Mouse (Mus musculus): Measurements from ENCODE around the gene Anapc7. TPM values are rescaled to one million over a fixed set of nuclear protein-coding genes. Genes with fewer than 3 reads are reported as not detected.

Gene Anapc7
- polyA plus RNA-seq, 1 experiment from 2014 or later, result 18.9 TPM

DNA sequence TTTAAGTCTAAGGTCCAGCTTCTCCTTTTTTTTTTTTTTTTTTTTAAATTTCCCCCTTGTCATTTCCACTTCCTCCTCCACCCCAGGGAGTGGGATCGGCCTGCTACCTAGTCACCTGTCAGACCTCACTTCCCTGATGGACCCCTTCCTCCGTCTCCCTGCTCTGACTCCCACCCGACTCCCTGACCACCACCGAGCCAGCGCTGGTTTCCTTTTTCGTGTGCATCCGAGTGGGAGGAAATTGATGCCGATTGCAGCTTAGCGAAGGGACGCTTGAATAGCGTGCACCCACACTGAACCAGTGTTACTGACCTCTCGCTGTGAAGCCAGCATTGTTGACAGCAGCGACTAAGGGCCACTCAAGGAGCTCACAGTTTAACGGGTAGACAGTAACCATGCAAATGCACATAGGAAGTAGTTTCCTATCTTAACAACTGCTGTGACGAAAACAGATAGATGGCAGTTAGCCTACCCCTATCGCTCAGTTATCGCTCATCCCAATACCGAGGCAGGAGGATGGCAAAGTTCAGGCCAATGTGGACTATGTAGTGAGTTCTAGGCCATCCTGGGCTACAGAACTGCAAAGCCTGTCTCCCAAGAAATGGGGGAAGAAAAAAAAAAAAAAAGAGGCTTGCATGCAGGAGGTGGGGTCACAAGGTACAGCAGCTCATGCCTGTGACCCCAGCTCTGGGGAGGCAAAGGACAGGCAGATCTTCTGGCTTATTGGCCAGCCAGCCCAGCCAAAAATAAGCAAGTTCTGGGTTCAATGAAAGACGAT, 29.1 kb upstream of the Anapc7 start:
- peak overlapping the region; percentile 74 for H3K27ac ChIP-seq
- 6% methylated on average over 19 of the region's 19 CpGs for WGBS (ENCODE audit: insufficient replicate concordance)
- no peak for DNase-seq

DNA sequence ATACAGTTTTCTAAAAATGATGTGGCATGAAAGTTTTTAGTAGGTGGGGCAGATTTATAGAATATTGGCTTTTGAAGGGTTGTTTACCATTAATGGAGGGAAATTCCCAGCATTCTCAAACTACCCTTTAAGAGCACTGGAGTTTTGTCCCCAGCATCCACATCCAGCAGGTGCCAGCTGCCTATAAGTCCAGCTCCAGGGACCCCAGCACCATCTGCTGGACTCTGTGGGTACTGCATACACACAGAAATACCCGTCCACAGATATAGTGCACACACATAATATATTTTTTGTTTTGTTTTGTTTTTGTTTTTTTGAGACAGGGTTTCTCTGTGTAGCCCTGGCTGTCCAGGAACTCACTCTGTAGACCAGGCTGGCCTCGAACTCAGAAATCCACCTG, 27.6 kb upstream of the Anapc7 start:
- Histone ChIP-seq H3K4me3 (replicated peaks) (no peak overlapping the region), H3K4me1 (replicated peaks) (peaks cover 31% of the 10 kb centered on the region), H3K4me2 (no peak overlapping the region), H3K36me3 (peaks cover 34% of the 10 kb centered on the region), H3K27ac (no peak overlapping the region), H3K27me3 (no peaks in the 10 kb centered on the region), H3K9me3 (replicated peaks) (no peaks in the 10 kb centered on the region), H3K9ac (no peak overlapping the region)
- ATAC-seq (ENCODE audit: low read depth) (no peak), DNase-seq (peak; percentile 73)
- 26% methylated on average over 2 of the region's 2 CpGs for WGBS (ENCODE audit: insufficient replicate concordance)

More for the DNA sequence above, 29.1 kb upstream of the Anapc7 start:
- H3K4me3 ChIP-seq (replicated peaks), result peak overlapping the region; percentile 91
- H3K27me3 ChIP-seq, result no peaks in the 10 kb centered on the region
- peaks cover 21% of the 10 kb centered on the region for H3K4me1 ChIP-seq (replicated peaks)
- peak overlapping the region; percentile 73 for H3K4me2 ChIP-seq
- H3K9ac ChIP-seq, result peak overlapping the region; percentile 93
- peaks cover 20% of the 10 kb centered on the region for H3K36me3 ChIP-seq
- no peaks in the 10 kb centered on the region for H3K9me3 ChIP-seq (replicated peaks)
- peak; percentile 47 for ATAC-seq (ENCODE audit: low read depth)

DNA sequence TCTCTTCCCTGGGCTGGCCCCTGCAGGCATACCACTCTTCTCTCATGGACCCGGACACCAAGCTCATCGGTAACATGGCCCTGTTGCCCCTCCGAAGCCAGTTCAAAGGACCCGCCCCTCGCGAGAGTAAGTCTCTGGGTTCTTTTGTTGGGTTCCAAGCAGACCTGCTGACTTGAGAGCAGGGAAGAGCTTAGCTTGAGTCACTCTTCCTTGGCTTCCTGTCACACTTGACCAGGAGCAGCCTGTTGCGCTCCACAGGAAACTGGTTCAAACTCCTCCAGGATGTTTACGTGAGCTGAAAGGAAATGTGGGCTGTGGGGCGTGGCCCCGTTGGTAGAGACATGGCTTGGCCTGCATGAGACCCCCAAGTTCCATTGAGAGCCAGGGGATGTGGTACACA, 24.7 kb upstream of the Anapc7 start:
- H3K27me3 ChIP-seq, result no peaks in the 10 kb centered on the region
- H3K4me2 ChIP-seq, result no peak overlapping the region
- peaks cover 25% of the 10 kb centered on the region for H3K4me1 ChIP-seq (replicated peaks)
- H3K9me3 ChIP-seq (replicated peaks), result no peaks in the 10 kb centered on the region
- ATAC-seq (ENCODE audit: low read depth), result no peak
- no peak overlapping the region for H3K9ac ChIP-seq
- WGBS (ENCODE audit: insufficient replicate concordance), result 62% methylated on average over 10 of the region's 10 CpGs
- DNase-seq, result no peak
- H3K27ac ChIP-seq, result no peak overlapping the region; the same call in 1 of the 2 replicates
- no peak overlapping the region for H3K4me3 ChIP-seq (replicated peaks)
- peaks cover 59% of the 10 kb centered on the region for H3K36me3 ChIP-seq

DNA sequence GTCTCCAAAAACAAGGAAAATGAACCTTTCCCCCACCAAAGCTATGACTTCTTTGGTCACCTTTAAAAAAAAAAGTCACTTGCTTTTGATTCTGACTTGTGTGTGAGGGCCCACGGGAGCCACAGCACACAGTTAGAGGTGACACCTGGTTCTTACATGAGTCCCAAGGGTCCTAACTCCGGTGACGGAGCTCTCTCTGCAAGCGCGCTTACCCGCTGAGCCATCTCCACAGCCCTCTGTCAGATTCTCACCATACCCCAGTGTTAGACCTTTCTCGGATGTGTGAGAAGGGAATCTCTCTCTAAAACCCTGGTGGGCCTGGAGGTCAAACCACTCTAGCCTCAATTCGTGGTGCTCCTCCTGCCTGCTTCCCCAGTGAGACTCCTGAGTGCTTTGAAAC, 24.0 kb upstream of the Anapc7 start:
- no peak overlapping the region for H3K4me2 ChIP-seq
- no peaks in the 10 kb centered on the region for H3K27me3 ChIP-seq
- no peak overlapping the region for H3K4me3 ChIP-seq (replicated peaks)
- WGBS (ENCODE audit: insufficient replicate concordance), result 84% methylated on average over 8 of the region's 8 CpGs
- ATAC-seq (ENCODE audit: low read depth) (no peak), DNase-seq (no peak)
- H3K36me3 ChIP-seq, result peaks cover 66% of the 10 kb centered on the region
- peaks cover 24% of the 10 kb centered on the region for H3K4me1 ChIP-seq (replicated peaks)
- no peaks in the 10 kb centered on the region for H3K9me3 ChIP-seq (replicated peaks)
- no peak overlapping the region for H3K9ac ChIP-seq
- no peak overlapping the region for H3K27ac ChIP-seq

DNA sequence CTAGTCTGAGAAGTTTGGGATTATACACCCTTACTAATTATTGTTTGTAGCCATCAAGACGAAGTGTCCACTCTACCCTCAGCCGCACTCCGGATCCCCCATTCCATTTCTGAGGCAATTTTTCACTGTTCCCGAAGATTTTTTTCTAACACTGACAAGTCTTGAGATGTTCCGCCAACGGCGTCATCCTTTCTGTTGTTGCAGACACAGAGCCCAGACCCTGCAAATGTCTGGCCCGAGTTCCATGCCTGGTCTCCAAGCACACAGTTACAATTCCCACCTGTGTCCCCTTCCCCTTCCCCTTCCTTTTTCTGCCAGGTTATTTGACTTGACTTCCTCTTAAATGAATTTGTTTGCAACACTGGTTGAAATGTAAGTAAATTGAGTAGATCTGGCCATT, 21.6 kb upstream of the Anapc7 start:
- Histone ChIP-seq H3K36me3 (peaks cover 84% of the 10 kb centered on the region), H3K27ac (no peak overlapping the region)
- no peak for DNase-seq

DNA sequence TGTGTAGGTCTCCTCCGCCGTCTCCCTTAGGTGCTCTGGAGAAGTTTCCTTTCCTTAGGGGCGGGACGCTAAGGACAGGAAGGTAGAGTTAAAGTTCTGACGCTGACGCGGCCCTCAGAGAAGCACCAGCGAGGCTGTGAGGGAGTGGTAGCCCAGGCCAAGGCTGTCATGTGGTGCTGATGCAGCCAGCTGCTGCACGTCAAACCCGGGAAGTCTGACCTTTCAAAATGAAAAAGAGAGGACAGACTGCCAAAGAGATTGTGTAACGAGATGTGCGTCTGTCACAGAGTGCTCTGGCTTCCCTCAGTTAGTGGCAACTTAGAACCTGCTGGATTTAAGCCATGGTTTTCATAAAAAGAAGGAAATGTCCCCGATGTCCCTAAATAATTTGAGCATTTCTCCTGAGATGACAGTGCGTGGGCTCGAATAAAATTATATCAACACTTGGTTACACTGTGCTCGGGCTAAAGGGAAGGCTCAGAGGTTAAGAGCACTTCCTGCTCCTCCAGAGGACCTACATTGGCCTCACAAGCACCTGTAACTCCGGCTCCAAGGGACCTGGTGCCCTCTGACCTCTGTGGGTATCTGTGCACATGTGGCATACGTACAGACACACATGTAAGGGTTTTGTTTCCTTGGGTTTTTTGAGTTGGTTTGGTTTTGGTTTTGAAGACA, 20.7 kb upstream of the Anapc7 start:
- no peak overlapping the region for H3K27ac ChIP-seq
- no peak overlapping the region for H3K4me3 ChIP-seq (replicated peaks)
- H3K36me3 ChIP-seq, result peaks cover 90% of the 10 kb centered on the region
- no peak overlapping the region for H3K4me2 ChIP-seq
- no peaks in the 10 kb centered on the region for H3K27me3 ChIP-seq
- H3K4me1 ChIP-seq (replicated peaks), result peaks cover 10% of the 10 kb centered on the region; the same call in 1 of the 2 replicates
- no peak overlapping the region for H3K9ac ChIP-seq
- 77% methylated on average over 18 of the region's 18 CpGs for WGBS (ENCODE audit: insufficient replicate concordance)
- H3K9me3 ChIP-seq (replicated peaks), result no peaks in the 10 kb centered on the region
- ATAC-seq (ENCODE audit: low read depth) (no peak), DNase-seq (no peak)

More for the DNA sequence above, 21.6 kb upstream of the Anapc7 start:
- Histone ChIP-seq H3K4me3 (replicated peaks) (no peak overlapping the region), H3K4me1 (replicated peaks) (peaks cover 10% of the 10 kb centered on the region; the same call in 1 of the 2 replicates), H3K27me3 (no peaks in the 10 kb centered on the region), H3K9me3 (replicated peaks) (no peaks in the 10 kb centered on the region), H3K9ac (no peak overlapping the region), H3K4me2 (no peak overlapping the region)
- 86% methylated on average over 8 of the region's 8 CpGs for WGBS (ENCODE audit: insufficient replicate concordance)
- no peak for ATAC-seq (ENCODE audit: low read depth)

DNA sequence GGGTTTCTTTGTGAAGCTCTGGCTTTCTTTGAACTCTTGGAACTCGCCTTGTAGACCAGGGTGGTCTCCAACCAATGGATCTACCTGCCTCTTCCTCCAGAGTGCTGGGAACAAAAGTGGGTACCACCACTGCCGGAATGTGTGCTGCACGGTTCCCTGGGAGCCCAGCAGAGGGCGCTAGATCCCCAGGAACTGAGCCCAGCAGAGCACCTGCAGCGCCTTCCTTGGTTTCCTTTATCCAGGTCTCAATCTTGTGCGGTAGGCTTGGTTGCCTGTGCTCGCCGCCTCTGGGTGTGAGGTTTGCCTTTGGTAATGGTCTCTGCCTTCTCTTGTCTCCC, 20.2 kb upstream of the Anapc7 start:
- no peaks in the 10 kb centered on the region for H3K9me3 ChIP-seq (replicated peaks)
- H3K4me1 ChIP-seq (replicated peaks), result peaks cover 10% of the 10 kb centered on the region; the same call in 1 of the 2 replicates
- ATAC-seq (ENCODE audit: low read depth), result 0 out of 2 replicates have a peak, but pooled peaks have one; percentile 38
- no peak overlapping the region for H3K4me3 ChIP-seq (replicated peaks)
- no peaks in the 10 kb centered on the region for H3K27me3 ChIP-seq
- peaks cover 95% of the 10 kb centered on the region for H3K36me3 ChIP-seq
- H3K4me2 ChIP-seq, result no peak overlapping the region
- H3K27ac ChIP-seq, result no peak overlapping the region
- DNase-seq, result peak; percentile 34
- WGBS (ENCODE audit: insufficient replicate concordance), result 38% methylated on average over 8 of the region's 8 CpGs
- H3K9ac ChIP-seq, result no peak overlapping the region

DNA sequence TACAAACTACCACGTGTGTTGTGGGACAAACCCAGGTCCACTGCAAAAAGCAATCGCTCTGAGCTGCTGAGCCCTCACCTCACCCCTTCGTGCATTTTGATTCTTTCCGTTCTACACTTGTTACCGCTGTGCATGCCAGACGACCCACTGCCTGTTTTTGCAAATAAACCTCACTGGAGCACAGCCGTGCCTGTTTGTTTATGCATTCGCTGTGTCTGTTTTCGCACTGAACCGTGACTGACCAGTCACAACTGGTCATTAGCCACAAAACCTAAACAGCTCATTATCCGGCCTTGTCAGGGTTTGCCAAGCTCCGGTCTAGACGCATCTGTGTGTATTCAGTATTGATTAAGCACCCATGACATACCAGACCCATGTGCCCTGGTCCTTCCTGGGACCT, 19.3 kb upstream of the Anapc7 start:
- Histone ChIP-seq H3K4me3 (replicated peaks) (no peak overlapping the region), H3K9me3 (replicated peaks) (no peaks in the 10 kb centered on the region), H3K27me3 (no peaks in the 10 kb centered on the region), H3K27ac (no peak overlapping the region), H3K9ac (no peak overlapping the region), H3K4me1 (replicated peaks) (peaks cover 10% of the 10 kb centered on the region; the same call in 1 of the 2 replicates), H3K4me2 (no peak overlapping the region), H3K36me3 (peaks cover 96% of the 10 kb centered on the region)
- DNase-seq, result no peak
- no peak for ATAC-seq (ENCODE audit: low read depth)
- WGBS (ENCODE audit: insufficient replicate concordance), result 87% methylated on average over 13 of the region's 13 CpGs

DNA sequence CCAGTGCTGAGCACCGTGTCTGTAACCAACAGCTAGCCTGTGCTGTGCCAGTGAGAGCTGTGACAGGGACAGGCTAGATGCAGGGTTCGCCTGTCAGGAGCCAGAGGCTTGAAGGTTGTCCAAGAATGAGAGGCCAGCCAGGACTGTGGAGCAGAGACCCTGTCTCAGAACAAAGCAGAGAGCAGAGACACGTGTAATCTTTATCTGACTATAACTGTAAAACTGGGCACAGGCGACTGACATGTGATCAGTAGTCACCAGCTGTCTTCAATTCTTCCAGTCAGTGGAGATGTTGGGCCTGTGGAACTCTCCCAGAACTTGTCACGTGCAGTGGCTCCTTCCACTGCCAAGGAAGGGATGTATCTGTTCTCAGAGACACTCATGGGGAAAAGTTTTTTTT, 18.7 kb upstream of the Anapc7 start:
- no peak for ATAC-seq (ENCODE audit: low read depth)
- H3K4me3 ChIP-seq (replicated peaks), result no peak overlapping the region
- H3K9me3 ChIP-seq (replicated peaks), result no peaks in the 10 kb centered on the region
- H3K4me1 ChIP-seq (replicated peaks), result peaks cover 7% of the 10 kb centered on the region; the same call in 1 of the 2 replicates
- DNase-seq, result no peak
- peaks cover 94% of the 10 kb centered on the region for H3K36me3 ChIP-seq
- no peaks in the 10 kb centered on the region for H3K27me3 ChIP-seq
- no peak overlapping the region for H3K27ac ChIP-seq
- H3K4me2 ChIP-seq, result no peak overlapping the region
- no peak overlapping the region for H3K9ac ChIP-seq
- WGBS (ENCODE audit: insufficient replicate concordance), result 78% methylated on average over 5 of the region's 5 CpGs

DNA sequence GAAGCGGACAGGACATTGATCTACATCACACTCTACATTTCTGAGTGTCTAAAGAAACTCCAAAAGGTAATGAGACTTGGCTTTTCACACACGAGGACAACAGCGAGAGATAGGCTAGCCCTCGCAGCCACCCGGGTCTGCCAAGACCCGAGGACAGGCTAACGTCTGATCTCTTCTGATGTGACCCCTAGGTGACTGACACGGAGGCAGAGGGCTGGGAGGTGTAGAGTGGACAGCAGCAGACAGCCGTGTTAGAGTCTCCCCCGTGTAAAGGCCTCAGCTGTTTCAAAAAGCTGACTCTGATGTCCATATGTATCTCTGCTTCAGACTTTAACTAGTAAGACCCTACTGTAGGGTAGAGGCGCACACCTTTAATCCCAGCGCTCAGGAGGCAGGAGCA, 18.1 kb upstream of the Anapc7 start:
- Histone ChIP-seq H3K4me3 (replicated peaks) (no peak overlapping the region), H3K27ac (no peak overlapping the region), H3K9ac (no peak overlapping the region), H3K27me3 (no peaks in the 10 kb centered on the region), H3K9me3 (replicated peaks) (no peaks in the 10 kb centered on the region), H3K4me1 (replicated peaks) (peaks cover 3% of the 10 kb centered on the region; the same call in 1 of the 2 replicates), H3K4me2 (no peak overlapping the region), H3K36me3 (peaks cover 88% of the 10 kb centered on the region)
- DNase-seq (no peak), ATAC-seq (ENCODE audit: low read depth) (no peak)
- 88% methylated on average over 12 of the region's 12 CpGs for WGBS (ENCODE audit: insufficient replicate concordance)

DNA sequence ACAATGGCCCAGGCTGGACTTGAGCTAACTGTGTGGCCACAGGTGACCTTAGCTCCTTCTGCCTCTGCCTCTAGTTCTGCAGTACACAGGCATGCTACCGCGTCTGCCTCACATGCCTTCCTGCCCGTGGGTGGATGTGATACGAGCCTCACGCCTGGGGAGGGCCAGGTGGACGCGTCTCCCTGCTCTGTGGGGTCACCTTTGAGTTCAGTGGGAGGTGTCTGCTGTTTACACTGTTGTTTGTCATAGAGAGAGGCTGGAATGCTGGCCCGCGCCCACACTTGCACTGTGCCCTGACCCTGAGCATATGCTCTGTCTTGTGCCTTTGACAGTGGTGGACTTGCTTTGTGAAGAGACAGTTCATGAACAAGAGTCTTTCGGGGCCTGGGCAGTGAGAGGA, 16.0 kb upstream of the Anapc7 start:
- H3K4me2 ChIP-seq, result no peak overlapping the region
- no peak overlapping the region for H3K27ac ChIP-seq
- H3K9ac ChIP-seq, result no peak overlapping the region
- H3K27me3 ChIP-seq, result no peaks in the 10 kb centered on the region
- no peaks in the 10 kb centered on the region for H3K9me3 ChIP-seq (replicated peaks)
- DNase-seq (no peak), ATAC-seq (ENCODE audit: low read depth) (no peak; the same call in 1 of the 2 replicates)
- H3K4me3 ChIP-seq (replicated peaks), result no peak overlapping the region
- peaks cover 77% of the 10 kb centered on the region for H3K36me3 ChIP-seq
- no peaks in the 10 kb centered on the region for H3K4me1 ChIP-seq (replicated peaks)
- 81% methylated on average over 10 of the region's 10 CpGs for WGBS (ENCODE audit: insufficient replicate concordance)

Measured in liver, embryonic 13.5 days (tissue).